Mouse (Mus musculus) kidney, embryonic 16.5 days (tissue): ENCODE measurements around the gene Nisch. TPM values are rescaled to one million over a fixed set of nuclear protein-coding genes. Genes with fewer than 3 reads are reported as not detected.

Source experiments
- ATAC-seq: fragments of 200-750 bp; cut with Nextera tagmentation; 2 replicates; pipeline ENCODE4 v1.8.0; 2017; ENCODE audit warnings: moderate TSS enrichment; ENCODE audit not compliant: low FRiP score, low TSS enrichment
- H3K27ac ChIP-seq: fragments of 300-500 bp; sonication (generic); 2 replicates; pipeline ENCODE4 v1.5.1; 2014; ENCODE audit warnings: low read length
- H3K27me3 ChIP-seq: fragments of 300-500 bp; sonication (generic); 2 replicates; pipeline ENCODE4 v1.6.1; 2014; ENCODE audit warnings: low read length, control low read depth, mixed read lengths; ENCODE audit not compliant: insufficient read depth
- H3K36me3 ChIP-seq: fragments of 300-500 bp; sonication (generic); 2 replicates; pipeline ENCODE4 v1.6.1; 2014; ENCODE audit warnings: low read length, control low read depth, mixed read lengths; ENCODE audit not compliant: insufficient read depth
- H3K4me1 ChIP-seq: fragments of 300-500 bp; sonication (generic); 2 replicates; pipeline ENCODE4 v1.6.1; 2014; ENCODE audit warnings: low read length, control low read depth, mixed read lengths; ENCODE audit not compliant: insufficient read depth
- H3K4me2 ChIP-seq: fragments of 300-500 bp; sonication (generic); replicated peaks from 2 replicates; pipeline ENCODE4 v1.6.1; 2014; ENCODE audit warnings: low read depth, low read length
- H3K4me3 ChIP-seq: fragments of 300-500 bp; sonication (generic); 2 replicates; pipeline ENCODE4 v1.5.1; 2014; ENCODE audit warnings: mild to moderate bottlenecking, low read length
- H3K9ac ChIP-seq: fragments of 300-500 bp; sonication (generic); replicated peaks from 2 replicates; pipeline ENCODE4 v1.6.1; 2014; ENCODE audit warnings: low read length
- H3K9me3 ChIP-seq: fragments of 300-500 bp; sonication (generic); 2 replicates; pipeline ENCODE4 v1.6.1; 2016; ENCODE audit warnings: low read length, control low read depth
- WGBS: fragments of 180-500 bp; shearing (Covaris S2); extraction: QIAGEN DNeasy Blood & Tissue Kit; methylation state at CpG from one replicate; pipeline ENCODE4 v1.1.7; 2014; 5-methylcytosine and 5-hydroxymethylcytosine counted together
- polyA plus RNA-seq: library from polyadenylated mRNA; unstranded; fragments of >200 nt; fragmentation: Nextera tagmentation; extraction: Ambion mirVana; gene quantifications from 2 replicates; pipeline ENCODE4 v1.2.1, GENCODE M21; 2015

Nisch gene
- polyA plus RNA-seq, 1 experiment from 2014 or later = 421 TPM

DNA sequence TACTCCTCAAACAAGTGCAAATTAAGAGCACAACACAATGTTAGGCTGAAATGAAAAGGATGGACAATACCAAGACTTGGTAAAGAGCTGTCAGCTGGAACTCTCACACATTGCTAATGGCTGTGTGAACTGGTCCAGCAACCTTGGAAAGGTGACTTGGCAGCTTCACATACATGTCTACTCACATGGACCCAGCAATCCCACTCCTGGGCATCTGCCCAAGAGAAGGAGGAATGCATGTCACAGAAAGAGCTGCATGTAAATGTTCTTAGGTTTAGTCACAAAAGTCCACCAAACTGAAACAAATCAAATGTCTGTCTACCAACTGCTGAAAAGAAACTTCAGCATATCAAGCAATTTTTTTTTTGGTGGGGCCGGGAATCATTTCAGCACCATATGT, 29.2 kb upstream of the Nisch start:
- no peaks in the 10 kb centered on the region for H3K36me3 ChIP-seq
- no peak overlapping the region for H3K9ac ChIP-seq
- no peak overlapping the region for H3K4me3 ChIP-seq
- WGBS = 77% methylated on average over 1 of the region's 1 CpGs
- H3K9me3 ChIP-seq = no peaks in the 10 kb centered on the region
- H3K27ac ChIP-seq = no peak overlapping the region
- H3K27me3 ChIP-seq = no peaks in the 10 kb centered on the region
- H3K4me2 ChIP-seq = no peak overlapping the region
- no peak for ATAC-seq
- 0 out of 2 replicates have a peak, but pooled peaks cover 5% of the 10 kb centered on the region for H3K4me1 ChIP-seq

DNA sequence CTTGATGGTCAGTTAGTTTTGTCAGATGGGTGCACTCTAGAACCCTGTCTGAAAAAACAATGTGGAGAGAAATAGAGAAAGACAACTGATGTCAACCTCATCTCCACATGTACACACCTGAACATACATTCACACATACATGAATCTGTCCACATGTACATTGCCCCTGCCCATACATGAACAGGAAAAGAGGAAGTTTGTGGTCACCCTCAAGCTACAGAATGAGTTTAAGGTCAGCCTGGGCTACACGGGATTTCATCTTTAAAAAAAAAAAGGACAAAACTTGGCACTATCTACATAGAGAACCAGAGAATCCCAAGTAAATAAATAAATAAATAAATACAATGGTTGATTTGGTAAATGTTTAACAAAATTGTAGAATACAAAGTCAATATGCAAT, 28.0 kb upstream of the Nisch start:
- H3K27ac ChIP-seq = no peak overlapping the region
- no peaks in the 10 kb centered on the region for H3K9me3 ChIP-seq
- no peaks in the 10 kb centered on the region for H3K4me1 ChIP-seq
- no peak overlapping the region for H3K9ac ChIP-seq
- H3K27me3 ChIP-seq = no peaks in the 10 kb centered on the region
- 73% methylated on average over 1 of the region's 1 CpGs for WGBS
- no peak for ATAC-seq
- no peak overlapping the region for H3K4me2 ChIP-seq
- no peaks in the 10 kb centered on the region for H3K36me3 ChIP-seq
- no peak overlapping the region for H3K4me3 ChIP-seq

DNA sequence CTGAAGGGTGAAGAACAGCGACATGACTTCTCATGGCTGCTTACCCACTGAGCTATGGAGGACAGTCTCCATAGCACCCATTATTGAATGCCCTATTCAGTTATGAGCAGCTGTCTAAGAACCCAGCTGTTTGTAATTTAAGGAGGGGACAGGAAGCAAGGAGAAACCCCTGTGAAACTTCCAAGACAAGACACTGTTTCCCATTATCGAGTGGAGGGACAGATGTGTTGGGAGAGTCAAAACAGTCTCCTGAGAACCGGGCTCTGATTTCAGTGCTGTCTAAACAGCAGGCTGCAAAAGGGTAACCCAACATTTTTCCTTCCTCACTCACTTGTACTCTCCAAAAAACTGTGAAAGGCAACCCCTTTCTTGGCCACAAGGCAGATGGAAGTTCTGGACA, 23.8 kb upstream of the Nisch start:
- Histone ChIP-seq H3K9ac (no peak overlapping the region), H3K36me3 (no peaks in the 10 kb centered on the region), H3K27ac (no peak overlapping the region), H3K27me3 (no peaks in the 10 kb centered on the region), H3K4me2 (no peak overlapping the region), H3K4me1 (no peaks in the 10 kb centered on the region), H3K9me3 (no peaks in the 10 kb centered on the region), H3K4me3 (no peak overlapping the region)
- WGBS = 49% methylated on average over 3 of the region's 3 CpGs
- no peak for ATAC-seq

DNA sequence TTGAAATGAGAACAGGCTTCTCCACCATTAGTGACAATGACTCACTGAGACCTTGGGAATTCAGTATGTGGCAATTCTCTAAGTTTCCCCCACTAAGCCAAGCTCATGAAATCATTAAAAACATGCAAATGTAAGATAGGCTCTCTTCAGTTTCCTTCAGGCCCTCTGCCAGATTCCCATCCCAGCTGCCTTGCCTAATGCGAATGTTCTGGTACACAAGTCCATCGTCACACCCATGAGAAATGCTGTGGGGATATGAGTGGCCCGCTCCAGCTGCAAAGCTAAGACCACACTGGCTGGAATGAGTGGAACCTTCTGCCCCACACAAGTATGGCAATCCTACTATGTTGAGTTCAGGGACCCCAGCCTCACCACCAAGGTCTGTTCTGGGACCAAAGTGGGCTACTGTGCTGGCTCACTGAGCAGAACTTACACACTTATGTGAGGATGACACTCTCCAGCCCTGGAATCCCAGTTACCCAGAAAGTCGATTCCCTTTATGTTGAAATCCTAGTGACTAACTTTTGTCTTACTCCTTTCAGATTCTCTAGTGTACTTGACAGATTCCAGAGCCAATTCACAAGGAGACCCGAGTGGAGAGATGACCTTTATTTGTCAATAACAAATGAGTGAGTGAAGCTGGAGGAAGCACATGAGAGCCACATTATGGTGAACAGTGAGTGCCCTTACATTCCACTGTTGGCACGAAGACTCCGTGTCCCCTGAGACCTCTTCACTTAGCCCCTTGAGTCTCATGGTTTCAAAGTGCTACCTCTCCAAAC, 20.5 kb upstream of the Nisch start:
- Histone ChIP-seq H3K4me3 (no peak overlapping the region), H3K27ac (no peak overlapping the region), H3K4me1 (peaks cover 6% of the 10 kb centered on the region; the same call in 1 of the 2 replicates), H3K36me3 (no peaks in the 10 kb centered on the region), H3K9me3 (no peaks in the 10 kb centered on the region), H3K4me2 (no peak overlapping the region), H3K9ac (no peak overlapping the region), H3K27me3 (no peaks in the 10 kb centered on the region)
- 82% methylated on average over 7 of the region's 7 CpGs for WGBS
- no peak for ATAC-seq

DNA sequence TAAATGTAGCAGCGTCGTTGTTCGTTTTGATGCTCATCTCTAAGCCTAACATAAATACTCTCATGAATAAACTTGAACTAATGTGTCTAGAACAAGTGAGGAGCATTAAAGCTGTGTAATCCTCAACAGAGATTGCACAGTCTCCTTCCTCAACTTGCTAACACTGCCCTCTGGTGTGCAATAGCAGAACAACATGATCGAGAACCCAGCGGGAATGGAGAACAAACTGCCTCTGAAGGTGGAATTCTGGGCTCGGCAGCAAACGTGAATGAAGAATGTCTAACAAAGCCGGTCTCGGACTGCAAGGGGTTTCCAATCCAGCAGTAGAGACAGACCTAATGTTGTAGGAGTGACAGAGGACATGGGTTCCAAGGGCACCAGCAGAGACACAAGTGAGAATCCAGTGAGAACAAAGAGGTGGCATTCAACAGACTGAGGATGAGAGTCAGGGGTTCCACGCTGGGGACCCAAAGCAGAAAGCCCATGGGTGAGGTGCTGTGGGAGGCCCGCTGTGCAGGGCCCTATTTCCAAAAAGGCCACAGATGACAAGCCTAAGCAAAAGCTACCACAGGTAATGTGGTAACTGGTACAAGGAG, 17.3 kb upstream of the Nisch start:
- ATAC-seq = peak; percentile 47; the same call in 1 of the 2 replicates
- WGBS = 16% methylated on average over 11 of the region's 11 CpGs
- H3K9me3 ChIP-seq = no peaks in the 10 kb centered on the region
- H3K36me3 ChIP-seq = no peaks in the 10 kb centered on the region
- no peaks in the 10 kb centered on the region for H3K27me3 ChIP-seq
- peaks cover 37% of the 10 kb centered on the region for H3K4me1 ChIP-seq
- H3K27ac ChIP-seq = peak overlapping the region; percentile 76
- no peak overlapping the region; the same call in 1 of the 2 replicates for H3K9ac ChIP-seq
- H3K4me3 ChIP-seq = no peak overlapping the region
- no peak overlapping the region for H3K4me2 ChIP-seq

DNA sequence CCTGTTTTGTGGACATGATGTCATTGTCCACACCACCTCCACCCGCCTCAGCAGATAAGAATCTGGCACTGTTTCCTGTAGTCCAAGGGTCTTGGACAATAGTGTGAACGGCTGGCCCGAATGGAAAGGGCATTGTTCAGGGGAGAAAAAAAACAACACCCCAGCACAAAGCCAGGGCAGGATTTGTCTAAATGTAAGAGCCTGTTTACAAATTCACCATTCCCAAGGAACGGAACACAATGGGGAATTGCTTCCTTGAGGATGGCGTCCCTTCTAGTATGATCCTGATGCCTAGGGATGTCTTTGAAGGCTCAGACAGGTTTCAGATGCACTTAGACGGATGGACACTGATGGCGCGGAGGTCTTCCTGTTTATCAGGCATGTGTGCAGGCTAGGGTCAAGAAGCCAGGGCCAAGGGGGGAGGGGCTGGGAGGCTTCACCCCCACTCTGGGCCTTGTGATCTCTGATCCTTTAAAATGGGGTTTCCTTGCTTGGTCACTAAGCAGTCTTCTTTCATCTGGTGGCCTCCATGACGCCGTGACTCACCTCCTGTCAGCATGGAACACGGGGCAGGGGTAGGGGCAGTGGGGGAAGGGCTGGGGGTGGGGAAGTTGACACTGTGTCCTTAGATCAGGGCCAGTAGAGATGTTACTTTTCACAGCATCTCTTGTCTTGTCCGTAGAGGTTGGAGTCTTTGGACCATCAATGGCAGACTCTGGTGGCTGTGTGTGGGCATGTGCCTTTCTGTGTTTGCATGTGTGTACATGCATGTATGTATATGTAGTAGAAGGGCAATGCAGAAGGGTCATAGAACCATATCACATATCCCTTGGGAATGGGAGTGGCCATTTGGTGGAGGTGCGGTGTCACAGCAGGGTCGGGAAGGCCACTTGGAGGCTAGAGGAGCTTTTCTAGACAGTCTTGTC, 16.6 kb upstream of the Nisch start:
- Histone ChIP-seq H3K27ac (peak overlapping the region; percentile 76), H3K9me3 (no peaks in the 10 kb centered on the region), H3K4me3 (no peak overlapping the region), H3K4me2 (no peak overlapping the region), H3K27me3 (no peaks in the 10 kb centered on the region), H3K36me3 (no peaks in the 10 kb centered on the region), H3K9ac (no peak overlapping the region), H3K4me1 (peaks cover 44% of the 10 kb centered on the region)
- WGBS = 68% methylated on average over 14 of the region's 14 CpGs
- ATAC-seq = peak; percentile 35; the same call in 1 of the 2 replicates

DNA sequence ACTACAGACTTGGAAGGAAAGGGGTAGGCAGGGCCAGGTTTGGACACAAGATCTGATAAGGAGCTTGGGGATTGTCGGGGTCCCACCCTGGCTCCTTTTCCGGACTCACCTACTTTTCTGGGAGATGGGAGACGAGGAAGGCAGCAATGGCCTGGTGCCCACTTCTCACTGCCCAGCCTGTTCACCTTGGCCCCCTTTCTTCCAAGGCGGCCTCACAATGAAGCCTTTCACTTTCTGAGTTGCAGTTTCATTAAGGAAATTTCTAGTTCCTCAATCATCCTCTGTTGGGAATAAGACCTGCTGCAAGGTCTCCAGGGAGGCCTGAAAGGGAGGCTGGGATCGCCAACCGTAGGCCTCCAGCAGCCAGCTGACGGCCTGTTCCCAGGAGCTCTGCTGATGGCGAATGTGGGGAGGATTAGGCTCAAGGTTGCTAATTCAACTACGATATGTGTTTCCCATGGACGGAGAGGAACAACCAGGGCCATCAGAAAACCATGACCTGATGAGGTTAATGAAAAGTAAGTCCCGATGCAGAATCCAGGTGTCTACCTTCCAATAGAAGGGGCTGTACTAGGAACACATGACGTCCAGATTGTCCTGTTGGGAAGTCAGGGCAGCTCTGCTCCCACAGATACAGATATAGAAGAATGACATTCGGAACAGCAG, 15.8 kb upstream of the Nisch start:
- Histone ChIP-seq H3K27me3 (no peaks in the 10 kb centered on the region), H3K9ac (peak overlapping the region; percentile 39; the same call in 1 of the 2 replicates), H3K36me3 (no peaks in the 10 kb centered on the region), H3K9me3 (no peaks in the 10 kb centered on the region), H3K4me3 (no peak overlapping the region), H3K27ac (peak overlapping the region; percentile 70), H3K4me2 (no peak overlapping the region), H3K4me1 (peaks cover 49% of the 10 kb centered on the region)
- no peak for ATAC-seq
- WGBS = 80% methylated on average over 13 of the region's 13 CpGs

DNA sequence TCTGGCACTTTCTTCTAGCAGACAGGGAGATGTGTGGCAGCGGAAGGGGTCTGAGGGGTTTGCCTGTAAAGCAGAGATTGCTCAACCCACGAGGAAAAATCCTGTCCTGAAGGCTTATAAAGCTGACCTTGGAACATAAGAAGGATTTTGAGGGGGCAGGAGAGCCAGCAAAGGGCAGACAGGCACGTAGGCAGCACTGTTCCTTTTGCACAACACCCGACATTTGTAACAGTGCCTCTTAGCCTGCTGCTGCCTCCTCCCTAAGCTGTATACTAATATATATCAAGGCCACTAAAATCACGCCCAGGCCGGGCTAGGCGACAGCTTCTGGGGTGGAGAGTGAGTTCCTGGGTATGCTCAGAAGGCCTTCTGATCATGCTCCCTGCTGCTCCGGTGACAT, 13.7 kb upstream of the Nisch start:
- no peak overlapping the region for H3K4me3 ChIP-seq
- peaks cover 64% of the 10 kb centered on the region for H3K4me1 ChIP-seq
- 51% methylated on average over 8 of the region's 8 CpGs for WGBS
- H3K9me3 ChIP-seq = no peaks in the 10 kb centered on the region
- no peaks in the 10 kb centered on the region for H3K36me3 ChIP-seq
- H3K27me3 ChIP-seq = no peaks in the 10 kb centered on the region
- no peak overlapping the region for H3K4me2 ChIP-seq
- ATAC-seq = no peak
- H3K9ac ChIP-seq = 0 out of 2 replicates have a peak overlapping the region, but pooled peaks have one; percentile 18
- H3K27ac ChIP-seq = peak overlapping the region; percentile 54; the same call in 1 of the 2 replicates

DNA sequence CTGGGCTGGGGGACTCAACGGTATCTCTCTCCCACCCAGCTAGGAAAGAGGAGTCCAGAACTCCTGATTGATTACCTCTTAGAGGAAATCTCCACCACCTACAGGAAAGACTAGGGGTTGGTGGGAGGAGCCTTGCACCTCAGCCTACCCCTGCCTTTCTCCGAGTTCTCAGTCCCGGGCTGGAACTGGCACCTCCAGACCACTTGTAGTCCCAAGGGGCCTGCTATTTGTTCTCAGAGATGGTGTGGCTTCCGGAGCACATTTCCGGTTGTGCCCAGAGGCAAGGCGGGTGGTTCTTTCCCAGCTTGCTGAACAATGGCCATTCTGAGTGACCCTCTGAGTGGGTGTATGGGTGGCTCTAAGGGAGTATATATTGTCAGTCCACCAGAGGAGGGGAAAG, 11.5 kb upstream of the Nisch start:
- ATAC-seq = no peak

More for the DNA sequence above, 11.5 kb upstream of the Nisch start:
- H3K27ac ChIP-seq = peak overlapping the region; percentile 80
- H3K4me3 ChIP-seq = no peak overlapping the region
- no peak overlapping the region for H3K4me2 ChIP-seq
- WGBS = 55% methylated on average over 6 of the region's 6 CpGs
- peaks cover 64% of the 10 kb centered on the region for H3K4me1 ChIP-seq
- no peaks in the 10 kb centered on the region for H3K27me3 ChIP-seq
- H3K9ac ChIP-seq = no peak overlapping the region
- no peaks in the 10 kb centered on the region for H3K9me3 ChIP-seq
- no peaks in the 10 kb centered on the region for H3K36me3 ChIP-seq
